Mouse (Mus musculus) olfactory bulb, adult 2 months (tissue): ENCODE measurements around the gene Vps26c. TPM values are rescaled to one million over a fixed set of nuclear protein-coding genes. Genes with fewer than 3 reads are reported as not detected.
"Not testable (repeated sequence)": the region's sequence is repeated elsewhere in the genome, so short reads cannot be mapped to it uniquely, and the experiment has no call there.

ENCODE experiments used
- H3K27ac ChIP-seq: fragments of 200-500 bp; 2 replicates; pipeline ENCODE4 v1.5.1; 2012; ENCODE audit warnings: low read depth, low read length; ENCODE audit not compliant: insufficient read depth
- H3K4me1 ChIP-seq: fragments of 200-500 bp; 2 replicates; pipeline ENCODE4 v1.6.1; 2012; ENCODE audit warnings: low read length; ENCODE audit not compliant: control insufficient read depth, insufficient read depth
- H3K4me3 ChIP-seq: fragments of 200-500 bp; 2 replicates; pipeline ENCODE4 v1.5.1; 2012; ENCODE audit warnings: mild to moderate bottlenecking, low read depth, low read length, moderate library complexity; ENCODE audit not compliant: insufficient read depth
- CTCF ChIP-seq: fragments of 200-500 bp; IDR thresholded peaks from 2 replicates; pipeline ENCODE4 v1.5.1; 2012; ENCODE audit warnings: low read depth, mild to moderate bottlenecking, low read length, moderate library complexity; ENCODE audit not compliant: insufficient read depth
- POLR2A ChIP-seq: fragments of 200-500 bp; IDR thresholded peaks from 2 replicates; pipeline ENCODE4 v1.6.1; 2012; ENCODE audit warnings: mild to moderate bottlenecking, low read depth, low read length, moderate library complexity; ENCODE audit not compliant: insufficient read depth
- WGBS: fragments of 180-500 bp; shearing (Covaris S2); methylation state at CpG from one replicate; pipeline ENCODE4 v1.1.7; 2018; 5-methylcytosine and 5-hydroxymethylcytosine counted together
- polyA plus RNA-seq: library from polyadenylated mRNA; stranded (reverse); fragments of >200 nt; gene quantifications from 2 replicates; pipeline ENCODE4 v1.2.4, GENCODE M21; 2012; ENCODE audit warnings: low replicate concordance; ENCODE audit not compliant: missing spikeins, insufficient read depth, insufficient read length

The Vps26c gene
- polyA plus RNA-seq, 1 experiment, result not detected

DNA sequence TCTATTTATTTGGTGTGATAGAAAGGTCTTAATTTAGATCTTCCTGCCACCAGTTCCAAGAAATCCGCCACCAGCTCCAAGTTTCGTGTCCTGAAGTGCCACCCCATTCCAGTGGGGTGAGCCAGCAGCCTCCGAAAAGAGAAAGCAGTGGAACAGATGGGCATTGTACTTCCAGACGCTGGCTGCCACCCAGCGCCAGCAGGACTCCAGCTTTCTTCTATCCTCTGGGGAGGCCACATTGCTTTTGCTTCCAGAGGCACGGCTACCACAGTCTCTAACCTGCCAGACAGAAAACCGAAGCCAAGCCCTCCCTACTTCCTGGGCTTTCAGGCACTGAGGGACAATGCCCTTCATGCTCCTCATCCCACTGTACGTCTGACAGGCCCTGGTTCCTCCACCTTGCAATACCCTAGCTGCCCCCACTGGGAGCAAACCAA is 54.1 kb downstream of the Vps26c start:
- TF ChIP-seq POLR2A (no peak), CTCF (peak; percentile 25; the same call in 1 of the 2 replicates)
- Histone ChIP-seq H3K4me1 (peaks cover 18% of the 10 kb centered on the region), H3K27ac (peak overlapping the region; percentile 63), H3K4me3 (no peak overlapping the region)
- 3% methylated on average over 8 of the region's 8 CpGs for WGBS

DNA sequence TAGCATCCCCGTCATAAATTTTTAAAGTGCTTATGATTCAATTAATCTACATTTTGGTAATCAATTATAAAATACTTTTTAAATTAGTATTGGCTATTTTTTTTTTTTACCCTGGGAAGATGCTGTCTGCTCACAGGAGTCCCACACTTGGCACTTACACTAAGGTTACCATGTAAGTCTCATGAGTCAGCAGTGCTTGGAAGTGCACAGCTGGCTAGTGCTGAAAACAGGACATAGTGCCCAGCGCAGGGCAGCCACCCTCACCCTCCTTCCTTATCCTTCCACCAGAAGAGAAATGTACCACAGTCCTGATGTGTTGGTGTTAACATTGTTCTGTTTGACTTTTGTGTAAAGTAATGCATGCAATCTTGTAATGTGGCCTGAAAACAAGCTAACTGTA is 58.2 kb downstream of the Vps26c start:
- no peak overlapping the region for H3K27ac ChIP-seq
- no peak for TF ChIP-seq CTCF
- no peak for TF ChIP-seq POLR2A
- no peak overlapping the region for H3K4me3 ChIP-seq
- H3K4me1 ChIP-seq, result peaks cover 21% of the 10 kb centered on the region
- WGBS, result 85% methylated on average over 2 of the region's 2 CpGs

DNA sequence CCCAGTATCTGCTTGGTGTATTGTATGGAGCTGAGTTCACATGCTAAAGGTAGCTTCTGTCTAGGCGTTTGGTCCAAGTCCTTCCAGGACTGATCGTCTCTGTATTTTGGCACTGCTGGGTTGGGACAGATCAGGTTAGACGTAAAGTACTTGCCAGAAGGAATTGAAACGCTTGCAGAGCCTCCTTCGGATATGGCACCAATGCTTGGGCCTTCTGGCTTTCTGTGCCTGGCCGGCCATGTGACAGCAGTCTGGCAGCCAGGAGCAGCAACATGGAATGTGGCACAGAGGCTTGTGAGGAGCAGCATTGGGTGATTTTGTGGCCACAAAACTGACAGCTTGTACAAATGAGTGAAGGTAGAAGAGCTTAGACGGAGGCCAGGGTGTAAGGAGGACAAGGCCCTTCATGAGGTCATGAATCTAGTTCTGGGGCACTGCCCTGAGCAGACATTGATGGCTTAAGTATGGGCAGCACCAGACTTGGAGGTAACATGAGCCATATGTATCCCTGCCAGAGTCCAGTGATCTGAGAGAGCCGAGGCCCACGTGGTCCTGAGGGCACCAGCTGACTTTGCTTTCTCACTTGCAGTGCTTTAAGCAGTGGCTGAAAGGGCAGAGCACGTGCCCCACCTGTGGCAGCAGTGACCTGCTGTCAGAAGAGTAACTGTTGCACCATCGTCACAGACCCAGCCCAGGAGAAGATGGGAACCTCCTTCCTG is 59.1 kb downstream of the Vps26c start:
- 69% methylated on average over 11 of the region's 11 CpGs for WGBS
- Histone ChIP-seq H3K4me1 (peaks cover 13% of the 10 kb centered on the region), H3K27ac (no peak overlapping the region), H3K4me3 (no peak overlapping the region)
- TF ChIP-seq POLR2A (no peak), CTCF (no peak)

DNA sequence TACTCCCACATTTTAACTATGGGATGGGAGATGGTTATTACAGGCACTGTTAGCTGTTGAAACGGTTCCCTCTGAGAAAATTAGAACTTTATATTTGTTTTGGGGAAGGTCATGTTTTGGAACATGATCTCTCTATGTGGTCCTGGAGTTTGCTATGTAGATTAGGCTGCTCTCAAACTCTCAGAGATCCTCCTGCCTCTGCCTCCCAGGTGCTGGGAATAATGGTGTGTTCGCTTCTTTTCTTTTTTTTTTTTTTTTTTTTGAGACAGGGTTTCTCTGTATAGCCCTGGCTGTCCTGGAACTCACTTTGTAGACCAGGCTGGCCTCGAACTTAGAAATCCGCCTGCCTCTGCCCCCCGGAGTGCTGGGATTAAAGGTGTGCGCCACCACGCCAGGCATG is 60.3 kb downstream of the Vps26c start:
- H3K27ac ChIP-seq, H3K4me1 ChIP-seq, H3K4me3 ChIP-seq: not testable (repeated sequence)
- 86% methylated on average over 7 of the region's 7 CpGs for WGBS

DNA sequence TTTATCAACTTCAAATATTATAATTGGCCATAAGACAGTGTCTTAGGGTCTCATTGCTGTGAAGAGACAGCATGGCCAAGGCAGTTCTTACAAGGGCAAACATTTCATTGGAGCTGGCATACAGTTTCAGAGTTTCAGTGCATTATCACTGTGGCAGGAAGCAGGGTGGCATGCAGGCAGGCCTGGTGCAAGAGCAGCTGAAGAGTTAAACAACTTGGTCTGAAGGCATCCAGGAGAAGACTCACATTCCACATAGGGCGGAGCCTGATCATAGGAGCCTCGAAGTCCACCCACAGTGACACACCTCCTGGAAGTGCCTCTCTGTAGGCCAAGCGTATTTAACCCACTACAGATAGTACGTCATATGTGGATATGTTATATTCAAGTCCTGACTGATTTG is 60.7 kb downstream of the Vps26c start:
- WGBS, result 70% methylated on average over 4 of the region's 4 CpGs
- TF ChIP-seq POLR2A, result no peak
- no peak for TF ChIP-seq CTCF
- H3K4me3 ChIP-seq, result no peak overlapping the region
- H3K4me1 ChIP-seq, result peaks cover 8% of the 10 kb centered on the region
- no peak overlapping the region for H3K27ac ChIP-seq

DNA sequence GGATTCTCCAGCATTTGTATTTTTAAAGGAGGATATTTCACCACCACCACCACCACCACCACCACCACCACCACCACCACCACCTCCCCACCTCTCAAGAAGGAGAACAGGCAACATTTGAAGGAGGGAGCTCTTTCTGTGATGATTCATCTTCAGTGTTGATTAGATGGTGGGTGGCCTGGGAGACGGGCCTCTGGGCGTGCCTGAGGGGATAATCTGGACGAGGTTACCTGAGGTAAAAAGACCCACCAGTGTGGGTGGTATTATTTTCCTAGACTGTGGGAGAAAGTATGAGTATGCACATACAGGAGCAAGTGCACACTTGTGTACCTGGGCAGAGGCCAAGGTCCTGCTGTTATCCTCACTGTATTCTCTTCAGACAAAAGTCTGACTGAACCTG is 62.6 kb downstream of the Vps26c start:
- no peak for TF ChIP-seq POLR2A
- TF ChIP-seq CTCF, result no peak
- 56% methylated on average over 3 of the region's 3 CpGs for WGBS
- Histone ChIP-seq H3K4me1 (peaks cover 4% of the 10 kb centered on the region), H3K27ac (peak overlapping the region; percentile 21; the same call in 1 of the 2 replicates), H3K4me3 (no peak overlapping the region)

DNA sequence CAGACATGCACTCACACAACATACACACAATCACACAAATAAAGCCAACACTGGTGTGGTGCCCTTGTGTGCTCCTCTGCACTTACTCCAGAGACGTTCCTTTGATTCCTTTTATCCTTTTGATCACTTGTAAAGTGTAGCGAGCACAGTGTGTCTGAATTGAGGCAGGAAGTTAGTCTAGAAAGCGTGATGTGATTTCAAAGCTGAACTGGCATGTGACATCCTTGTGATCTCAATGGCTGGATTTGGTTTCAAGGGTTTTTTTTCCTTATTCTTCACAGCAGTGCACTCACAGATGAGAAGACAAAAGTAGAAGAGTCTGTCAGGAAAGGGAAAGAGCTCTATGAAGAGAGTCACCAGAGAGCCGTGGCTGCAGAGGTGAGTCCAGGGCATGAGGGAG is 72.5 kb downstream of the Vps26c start:
- TF ChIP-seq CTCF, result no peak
- no peak for TF ChIP-seq POLR2A
- 42% methylated on average over 4 of the region's 4 CpGs for WGBS
- 0 out of 2 replicates have a peak, but pooled peaks cover 2% of the 10 kb centered on the region for H3K4me1 ChIP-seq

DNA sequence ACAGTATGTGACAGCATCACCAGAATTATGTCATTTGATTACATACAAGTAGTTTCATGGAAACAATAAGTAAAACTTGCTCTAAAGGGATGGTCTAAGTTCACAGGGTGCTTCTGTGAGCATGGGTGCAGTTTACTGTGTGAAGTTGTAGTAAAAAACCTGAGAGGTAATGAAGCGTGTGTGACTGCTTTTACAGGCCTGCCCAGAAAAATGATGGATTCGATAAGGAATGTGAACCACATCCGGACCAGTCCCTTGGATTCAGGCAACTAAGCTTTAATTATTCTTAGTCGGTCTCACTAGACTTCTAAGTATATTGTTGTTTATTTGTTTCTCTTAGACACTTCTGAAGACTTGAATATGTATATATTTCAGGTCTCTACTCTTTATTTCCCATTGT is 73.9 kb downstream of the Vps26c start:
- TF ChIP-seq POLR2A (no peak), CTCF (no peak)
- H3K4me1 ChIP-seq, result 0 out of 2 replicates have a peak, but pooled peaks cover 2% of the 10 kb centered on the region
- WGBS, result 59% methylated on average over 4 of the region's 4 CpGs

More for the DNA sequence above, 72.5 kb downstream of the Vps26c start:
- no peak overlapping the region for H3K27ac ChIP-seq
- no peak overlapping the region for H3K4me3 ChIP-seq

DNA sequence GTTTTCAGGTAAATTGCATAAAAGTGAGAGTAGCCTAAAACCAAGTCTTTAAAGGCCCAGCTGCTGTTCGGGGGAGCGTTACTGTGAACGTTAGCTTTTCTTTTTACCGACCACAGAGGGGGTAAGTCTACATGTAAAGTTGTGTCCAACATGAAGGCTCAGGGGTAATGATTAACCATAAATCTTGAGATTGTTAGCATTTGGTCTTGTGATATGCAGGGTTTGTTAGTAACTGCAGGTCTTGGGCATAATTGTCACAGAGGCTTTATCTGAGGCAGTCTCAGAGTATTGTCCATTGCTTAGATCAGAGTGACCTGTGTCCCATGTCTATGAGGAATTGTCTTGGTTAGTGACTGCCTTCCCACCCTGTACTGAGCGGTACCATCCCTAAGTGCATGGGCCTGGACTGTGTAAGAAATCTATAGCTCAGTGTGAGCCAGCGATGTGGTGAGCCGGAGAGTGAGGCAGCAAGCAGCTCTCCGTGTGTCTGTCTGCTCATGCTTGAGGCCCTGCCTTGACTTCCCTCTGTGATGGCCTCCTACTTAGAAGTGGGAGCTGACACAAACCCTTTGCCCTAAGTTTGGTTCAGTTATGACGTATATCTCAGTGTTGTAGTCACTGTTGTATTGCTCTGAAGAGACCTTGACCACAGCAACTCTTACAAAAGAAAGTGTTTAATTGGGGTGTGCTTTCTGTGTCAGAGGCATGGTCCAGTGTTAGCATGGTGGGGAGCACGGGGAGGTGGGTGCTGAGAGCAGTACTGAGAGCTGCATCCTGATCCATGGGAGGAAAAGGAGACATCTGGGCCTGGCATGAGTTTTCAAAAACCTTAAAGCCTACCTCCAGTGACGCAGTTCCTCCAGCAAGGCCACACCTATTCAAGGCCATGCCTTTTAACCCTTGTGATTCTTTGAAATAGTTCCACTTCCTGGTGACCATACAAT is 74.8 kb downstream of the Vps26c start:
- WGBS, result 79% methylated on average over 11 of the region's 11 CpGs
- TF ChIP-seq POLR2A (no peak), CTCF (no peak)
- H3K27ac ChIP-seq, result no peak overlapping the region
- no peak overlapping the region for H3K4me3 ChIP-seq
- H3K4me1 ChIP-seq, result 0 out of 2 replicates have a peak, but pooled peaks cover 5% of the 10 kb centered on the region

More for the DNA sequence above, 73.9 kb downstream of the Vps26c start:
- no peak overlapping the region for H3K27ac ChIP-seq
- H3K4me3 ChIP-seq, result no peak overlapping the region
